Mouse (Mus musculus) lung, postnatal 14 days (tissue): ENCODE measurements at regions not wholly inside any gene's neighbourhood (a gene's known extent, or its start where the extent isn't known, plus 50 kb on each side); places are given as distances from the start of the nearest gene placed in this dataset.
A peak's percentile ranks its signal among the peaks of the same experiment; 100 is the strongest.

ENCODE experiments used
- DNase-seq: peaks from one replicate; pipeline ENCODE4 v3.0.0; 2021

GRCm38 (mm10) chr4:28523343-28523742, 289.6 kb upstream of the Epha7 start:
- no peak for DNase-seq

- no peak for DNase-seq
Measured at GRCm38 (mm10) chr4:28542218-28542617, 270.7 kb upstream of the Epha7 start.

DNA sequence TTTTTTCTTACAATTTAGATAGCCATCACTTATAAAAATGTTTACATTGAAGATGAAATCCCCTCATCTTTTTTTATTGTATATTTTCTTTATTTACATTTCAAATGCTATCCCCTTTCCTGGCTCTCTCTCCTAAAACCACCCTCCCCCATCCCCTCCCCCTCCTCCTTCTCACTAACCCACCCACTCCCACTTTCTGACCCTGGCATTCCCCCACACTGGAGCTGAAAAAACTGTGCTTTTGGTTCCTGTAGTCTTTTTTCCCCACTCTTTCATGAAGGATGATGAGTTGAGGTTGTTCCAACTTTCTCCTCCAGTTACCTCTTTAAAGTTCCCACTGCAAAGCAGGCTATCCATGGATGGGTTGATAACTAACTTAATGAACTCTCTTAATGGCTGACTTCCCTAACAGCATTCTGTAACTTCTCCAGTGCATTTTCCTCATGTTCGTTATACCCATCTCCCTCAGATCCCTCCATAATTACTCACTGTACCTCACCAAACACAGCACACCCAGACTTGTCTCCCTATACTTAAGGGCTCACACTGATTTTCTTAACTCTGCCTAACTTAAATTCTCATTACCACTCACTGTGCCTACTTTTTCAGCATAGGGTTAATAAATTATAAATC, 270.1 kb upstream of the Epha7 start:
- no peak for DNase-seq

DNA sequence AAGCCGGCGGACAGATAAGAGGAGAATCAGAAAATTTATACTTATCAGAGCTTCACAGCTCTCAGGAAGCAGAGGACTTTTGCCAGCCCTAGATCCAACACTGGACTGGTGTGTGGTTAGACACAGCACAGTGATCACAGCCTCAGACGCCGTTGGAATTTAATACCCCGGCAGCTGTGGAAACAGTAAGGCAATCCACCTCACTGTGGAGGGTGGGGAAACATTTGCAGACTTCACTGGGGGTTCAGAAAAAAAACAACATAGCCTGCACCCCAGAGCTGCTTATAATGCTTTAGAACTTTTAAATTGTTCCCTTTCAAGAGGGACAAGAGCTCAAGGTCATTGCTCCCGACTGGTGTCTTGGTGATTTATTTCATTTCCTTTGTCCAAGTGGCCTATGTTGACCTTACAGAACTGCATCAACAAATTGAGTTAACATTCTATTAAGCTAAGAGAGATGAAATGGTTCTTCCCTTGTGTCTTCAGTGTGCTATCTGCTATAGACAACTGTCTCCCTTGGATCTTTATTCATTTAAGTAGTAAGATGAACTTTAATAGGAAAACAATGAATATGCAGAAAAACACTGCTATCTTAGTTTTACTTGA, 264.6 kb upstream of the Epha7 start:
- DNase-seq: no peak

- DNase-seq: no peak
Measured at GRCm38 (mm10) chr4:28571092-28571770, 241.7 kb upstream of the Epha7 start.

- DNase-seq: peak; percentile 2
Measured at GRCm38 (mm10) chr4:28588745-28589530, 224.0 kb upstream of the Epha7 start.
